Mouse (Mus musculus): ENCODE measurements at regions not wholly inside any gene's neighbourhood (a gene's known extent, or its start where the extent isn't known, plus 50 kb on each side); places are given as distances from the start of the nearest gene placed in this dataset.
"Not testable (repeated sequence)": the region's sequence is repeated elsewhere in the genome, so short reads cannot be mapped to it uniquely, and the experiment has no call there.

- DNase-seq (ENCODE audit: low spot score) (no peak), ATAC-seq (replicated peaks; ENCODE audit: insufficient number of reproducible peaks, low FRiP score, low TSS enrichment, low read depth) (no peak)
- Histone ChIP-seq H3K27ac (replicated peaks; ENCODE audit: low read depth, low read length) (no peak overlapping the region), H3K9ac (replicated peaks; ENCODE audit: low read length) (no peak overlapping the region), H3K4me2 (ENCODE audit: low read depth, low read length) (no peak overlapping the region), H3K36me3 (replicated peaks; ENCODE audit: control insufficient read depth, insufficient read depth, low read depth, low read length) (no peaks in the 10 kb centered on the region), H3K4me3 (ENCODE audit: low read depth, low read length) (no peak overlapping the region), H3K9me3 (replicated peaks; ENCODE audit: control insufficient read depth, low read length) (no peaks in the 10 kb centered on the region), H3K4me1 (ENCODE audit: control insufficient read depth, insufficient read depth, low read length) (no peaks in the 10 kb centered on the region), H3K27me3 (ENCODE audit: control insufficient read depth, insufficient read depth, low read length) (no peaks in the 10 kb centered on the region)
- WGBS, result 35% methylated on average over 4 of the region's 4 CpGs
Measured at GRCm38 (mm10) chr10:70828217-70828616, 172.5 kb upstream of the Phyhipl start.

- 92% methylated on average over 2 of the region's 2 CpGs for WGBS
- not testable (repeated sequence) for H3K9me3 ChIP-seq (replicated peaks; ENCODE audit: control insufficient read depth, low read length); H3K4me1 ChIP-seq (ENCODE audit: control insufficient read depth, insufficient read depth, low read length); H3K27ac ChIP-seq (replicated peaks; ENCODE audit: low read depth, low read length); H3K9ac ChIP-seq (replicated peaks; ENCODE audit: low read length); DNase-seq (ENCODE audit: low spot score); H3K4me2 ChIP-seq (ENCODE audit: low read depth, low read length); H3K27me3 ChIP-seq (ENCODE audit: control insufficient read depth, insufficient read depth, low read length); H3K36me3 ChIP-seq (replicated peaks; ENCODE audit: control insufficient read depth, insufficient read depth, low read depth, low read length); H3K4me3 ChIP-seq (ENCODE audit: low read depth, low read length); ATAC-seq (replicated peaks; ENCODE audit: insufficient number of reproducible peaks, low FRiP score, low TSS enrichment, low read depth)
Measured at GRCm38 (mm10) chr10:70827522-70827921, 171.8 kb upstream of the Phyhipl start.

- Histone ChIP-seq H3K4me3 (ENCODE audit: low read depth, low read length) (no peak overlapping the region), H3K27me3 (ENCODE audit: control insufficient read depth, insufficient read depth, low read length) (no peaks in the 10 kb centered on the region), H3K27ac (replicated peaks; ENCODE audit: low read depth, low read length) (no peak overlapping the region), H3K9ac (replicated peaks; ENCODE audit: low read length) (no peak overlapping the region), H3K4me2 (ENCODE audit: low read depth, low read length) (no peak overlapping the region), H3K36me3 (replicated peaks; ENCODE audit: control insufficient read depth, insufficient read depth, low read depth, low read length) (no peaks in the 10 kb centered on the region), H3K4me1 (ENCODE audit: control insufficient read depth, insufficient read depth, low read length) (no peaks in the 10 kb centered on the region), H3K9me3 (replicated peaks; ENCODE audit: control insufficient read depth, low read length) (no peaks in the 10 kb centered on the region)
- DNase-seq (ENCODE audit: low spot score) (no peak), ATAC-seq (replicated peaks; ENCODE audit: insufficient number of reproducible peaks, low FRiP score, low TSS enrichment, low read depth) (no peak)
- WGBS, result 88% methylated on average over 7 of the region's 7 CpGs
Measured at GRCm38 (mm10) chr10:70826706-70827105, 170.9 kb upstream of the Phyhipl start.

GRCm38 (mm10) chr10:70825451-70825850 lies 169.7 kb upstream of the Phyhipl start:
- no peaks in the 10 kb centered on the region for H3K4me1 ChIP-seq (ENCODE audit: control insufficient read depth, insufficient read depth, low read length)
- DNase-seq (ENCODE audit: low spot score), result no peak
- no peak overlapping the region for H3K27ac ChIP-seq (replicated peaks; ENCODE audit: low read depth, low read length)
- H3K4me2 ChIP-seq (ENCODE audit: low read depth, low read length), result no peak overlapping the region
- no peaks in the 10 kb centered on the region for H3K27me3 ChIP-seq (ENCODE audit: control insufficient read depth, insufficient read depth, low read length)
- ATAC-seq (replicated peaks; ENCODE audit: insufficient number of reproducible peaks, low FRiP score, low TSS enrichment, low read depth), result no peak
- 72% methylated on average over 4 of the region's 4 CpGs for WGBS
- H3K9me3 ChIP-seq (replicated peaks; ENCODE audit: control insufficient read depth, low read length), result no peaks in the 10 kb centered on the region
- H3K4me3 ChIP-seq (ENCODE audit: low read depth, low read length), result no peak overlapping the region
- no peaks in the 10 kb centered on the region for H3K36me3 ChIP-seq (replicated peaks; ENCODE audit: control insufficient read depth, insufficient read depth, low read depth, low read length)
- H3K9ac ChIP-seq (replicated peaks; ENCODE audit: low read length), result no peak overlapping the region

GRCm38 (mm10) chr10:70824461-70824860 lies 168.7 kb upstream of the Phyhipl start:
- no peaks in the 10 kb centered on the region for H3K36me3 ChIP-seq (replicated peaks; ENCODE audit: control insufficient read depth, insufficient read depth, low read depth, low read length)
- WGBS, result 92% methylated on average over 5 of the region's 5 CpGs
- H3K27ac ChIP-seq (replicated peaks; ENCODE audit: low read depth, low read length), result no peak overlapping the region
- no peaks in the 10 kb centered on the region for H3K9me3 ChIP-seq (replicated peaks; ENCODE audit: control insufficient read depth, low read length)
- no peaks in the 10 kb centered on the region for H3K4me1 ChIP-seq (ENCODE audit: control insufficient read depth, insufficient read depth, low read length)
- H3K27me3 ChIP-seq (ENCODE audit: control insufficient read depth, insufficient read depth, low read length), result no peaks in the 10 kb centered on the region
- ATAC-seq (replicated peaks; ENCODE audit: insufficient number of reproducible peaks, low FRiP score, low TSS enrichment, low read depth), result no peak
- no peak overlapping the region for H3K9ac ChIP-seq (replicated peaks; ENCODE audit: low read length)
- H3K4me3 ChIP-seq (ENCODE audit: low read depth, low read length), result no peak overlapping the region
- no peak overlapping the region for H3K4me2 ChIP-seq (ENCODE audit: low read depth, low read length)
- no peak for DNase-seq (ENCODE audit: low spot score)

GRCm38 (mm10) chr10:70819951-70820350 lies 164.2 kb upstream of the Phyhipl start:
- Histone ChIP-seq H3K4me1 (ENCODE audit: control insufficient read depth, insufficient read depth, low read length) (no peaks in the 10 kb centered on the region), H3K9me3 (replicated peaks; ENCODE audit: control insufficient read depth, low read length) (no peaks in the 10 kb centered on the region), H3K36me3 (replicated peaks; ENCODE audit: control insufficient read depth, insufficient read depth, low read depth, low read length) (no peaks in the 10 kb centered on the region), H3K27ac (replicated peaks; ENCODE audit: low read depth, low read length) (no peak overlapping the region), H3K9ac (replicated peaks; ENCODE audit: low read length) (no peak overlapping the region), H3K27me3 (ENCODE audit: control insufficient read depth, insufficient read depth, low read length) (no peaks in the 10 kb centered on the region), H3K4me2 (ENCODE audit: low read depth, low read length) (no peak overlapping the region), H3K4me3 (ENCODE audit: low read depth, low read length) (no peak overlapping the region)
- ATAC-seq (replicated peaks; ENCODE audit: insufficient number of reproducible peaks, low FRiP score, low TSS enrichment, low read depth) (no peak), DNase-seq (ENCODE audit: low spot score) (no peak)
- 87% methylated on average over 2 of the region's 2 CpGs for WGBS

- WGBS, result 67% methylated on average over 15 of the region's 15 CpGs
- H3K27ac ChIP-seq (replicated peaks; ENCODE audit: low read depth, low read length), result no peak overlapping the region
- no peaks in the 10 kb centered on the region for H3K4me1 ChIP-seq (ENCODE audit: control insufficient read depth, insufficient read depth, low read length)
- H3K9me3 ChIP-seq (replicated peaks; ENCODE audit: control insufficient read depth, low read length), result no peaks in the 10 kb centered on the region
- DNase-seq (ENCODE audit: low spot score), result peak; percentile 42
- H3K36me3 ChIP-seq (replicated peaks; ENCODE audit: control insufficient read depth, insufficient read depth, low read depth, low read length), result no peaks in the 10 kb centered on the region
- ATAC-seq (replicated peaks; ENCODE audit: insufficient number of reproducible peaks, low FRiP score, low TSS enrichment, low read depth), result no peak
- no peak overlapping the region for H3K4me3 ChIP-seq (ENCODE audit: low read depth, low read length)
- no peak overlapping the region for H3K4me2 ChIP-seq (ENCODE audit: low read depth, low read length)
- no peak overlapping the region for H3K9ac ChIP-seq (replicated peaks; ENCODE audit: low read length)
- no peaks in the 10 kb centered on the region for H3K27me3 ChIP-seq (ENCODE audit: control insufficient read depth, insufficient read depth, low read length)
Measured at GRCm38 (mm10) chr10:70814354-70815131, 158.8 kb upstream of the Phyhipl start.

GRCm38 (mm10) chr10:70809411-70809810 lies 153.6 kb upstream of the Phyhipl start:
- no peak for ATAC-seq (replicated peaks; ENCODE audit: insufficient number of reproducible peaks, low FRiP score, low TSS enrichment, low read depth)
- Histone ChIP-seq H3K4me2 (ENCODE audit: low read depth, low read length) (no peak overlapping the region), H3K4me1 (ENCODE audit: control insufficient read depth, insufficient read depth, low read length) (no peaks in the 10 kb centered on the region), H3K9me3 (replicated peaks; ENCODE audit: control insufficient read depth, low read length) (no peaks in the 10 kb centered on the region), H3K27ac (replicated peaks; ENCODE audit: low read depth, low read length) (no peak overlapping the region), H3K9ac (replicated peaks; ENCODE audit: low read length) (no peak overlapping the region), H3K27me3 (ENCODE audit: control insufficient read depth, insufficient read depth, low read length) (no peaks in the 10 kb centered on the region), H3K36me3 (replicated peaks; ENCODE audit: control insufficient read depth, insufficient read depth, low read depth, low read length) (no peaks in the 10 kb centered on the region), H3K4me3 (ENCODE audit: low read depth, low read length) (no peak overlapping the region)
- WGBS, result 88% methylated on average over 3 of the region's 3 CpGs
- no peak for DNase-seq (ENCODE audit: low spot score)

Measured in embryonic facial prominence, embryonic 11.5 days (tissue).